Mouse (Mus musculus) midbrain, postnatal 0 days (tissue): ENCODE results near the gene Rwdd4a. TPM values are rescaled to one million over a fixed set of nuclear protein-coding genes. Genes with fewer than 3 reads are reported as not detected.
A peak's percentile ranks its signal among the peaks of the same experiment; 100 is the strongest.

Source experiments
- ATAC-seq: fragments of 200-750 bp; cut with Nextera tagmentation; 2 replicates; pipeline ENCODE4 v1.8.0; 2017; ENCODE audit warnings: moderate number of reproducible peaks, mild to moderate bottlenecking, moderate TSS enrichment, moderate library complexity; ENCODE audit not compliant: low FRiP score
- DNase-seq: peaks from one replicate; pipeline ENCODE4 v3.0.0-alpha.2; 2015; ENCODE audit warnings: low spot score
- H3K27ac ChIP-seq: fragments of 300-500 bp; sonication (generic); 2 replicates; pipeline ENCODE4 v1.5.1; 2014; ENCODE audit warnings: low read depth, mild to moderate bottlenecking, low read length, mixed read lengths
- H3K27me3 ChIP-seq: fragments of 300-500 bp; sonication (generic); 2 replicates; pipeline ENCODE4 v1.6.1; 2014; ENCODE audit warnings: low read length, control low read depth, mixed read lengths; ENCODE audit not compliant: insufficient read depth
- H3K36me3 ChIP-seq: fragments of 300-500 bp; sonication (generic); 2 replicates; pipeline ENCODE4 v1.6.1; 2014; ENCODE audit warnings: low read length, control low read depth, mixed read lengths; ENCODE audit not compliant: insufficient read depth
- H3K4me1 ChIP-seq: fragments of 300-500 bp; sonication (generic); 2 replicates; pipeline ENCODE4 v1.6.1; 2014; ENCODE audit warnings: mild to moderate bottlenecking, control low read depth, antibody characterized with exemption, low read length, mixed read lengths; ENCODE audit not compliant: insufficient read depth
- H3K4me2 ChIP-seq: fragments of 300-500 bp; sonication (generic); 2 replicates; pipeline ENCODE4 v1.6.1; 2014; ENCODE audit warnings: low read depth, mild to moderate bottlenecking, low read length, mixed read lengths; ENCODE audit not compliant: poor library complexity, severe bottlenecking
- H3K4me3 ChIP-seq: fragments of 300-500 bp; sonication (generic); 2 replicates; pipeline ENCODE4 v1.5.1; 2014; ENCODE audit warnings: low read depth, mild to moderate bottlenecking, low read length, moderate library complexity
- H3K9ac ChIP-seq: fragments of 300-500 bp; sonication (generic); replicated peaks from 2 replicates; pipeline ENCODE4 v1.6.1; 2014; ENCODE audit warnings: mild to moderate bottlenecking, low read length, moderate library complexity, mixed read lengths; ENCODE audit not compliant: poor library complexity, severe bottlenecking
- H3K9me3 ChIP-seq: fragments of 300-500 bp; sonication (generic); 2 replicates; pipeline ENCODE4 v1.6.1; 2016; ENCODE audit warnings: low read length, control low read depth
- CTCF ChIP-seq: IDR thresholded peaks from 2 replicates; pipeline ENCODE4 v1.5.1; 2016; ENCODE audit warnings: antibody characterized with exemption, mild to moderate bottlenecking
- WGBS: fragments of 180-500 bp; shearing (Covaris S2); extraction: QIAGEN DNeasy Blood & Tissue Kit; methylation state at CpG from one replicate; pipeline ENCODE4 v1.1.7; 2014; 5-methylcytosine and 5-hydroxymethylcytosine counted together
- polyA plus RNA-seq: library from polyadenylated mRNA; unstranded; fragments of >200 nt; fragmentation: Nextera tagmentation; extraction: Ambion mirVana; gene quantifications from 2 replicates; pipeline ENCODE4 v1.2.1, GENCODE M21; 2015
- total RNA-seq: library from RNA; depleted of rRNA; stranded (reverse); fragments of >200 nt; gene quantifications from 2 replicates; pipeline ENCODE4 v1.2.3, GENCODE M21; 2014

Gene Rwdd4a
- total and polyA plus RNA-seq, 2 experiments from 2014 or later, result 13.4 to 27.2 TPM

DNA sequence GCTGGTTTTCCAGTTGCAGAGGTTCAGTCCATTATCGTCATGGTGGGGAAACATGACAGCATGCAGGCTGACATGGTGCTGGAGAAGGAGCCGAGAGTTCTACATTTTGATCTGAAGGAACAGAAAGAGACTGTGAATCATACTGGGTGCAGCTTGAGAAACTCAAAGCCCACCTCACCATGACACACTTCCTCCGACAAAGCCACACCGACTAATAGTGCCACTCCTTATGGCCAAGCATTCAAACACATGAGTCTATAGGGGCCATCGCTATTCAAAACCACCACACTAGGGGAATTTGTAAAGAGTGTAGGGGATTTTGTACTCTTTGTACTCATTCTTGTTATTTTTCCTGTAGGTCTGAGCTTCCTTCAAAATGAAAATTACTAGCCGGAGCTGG, 33.1 kb downstream of the Rwdd4a start:
- Histone ChIP-seq H3K27ac (no peak overlapping the region), H3K4me2 (no peak overlapping the region), H3K4me3 (no peak overlapping the region), H3K27me3 (no peaks in the 10 kb centered on the region), H3K4me1 (no peaks in the 10 kb centered on the region), H3K9me3 (no peaks in the 10 kb centered on the region), H3K36me3 (no peaks in the 10 kb centered on the region), H3K9ac (no peak overlapping the region)
- DNase-seq, result no peak
- no peak for TF ChIP-seq CTCF
- WGBS, result 88% methylated on average over 6 of the region's 6 CpGs
- ATAC-seq, result no peak

DNA sequence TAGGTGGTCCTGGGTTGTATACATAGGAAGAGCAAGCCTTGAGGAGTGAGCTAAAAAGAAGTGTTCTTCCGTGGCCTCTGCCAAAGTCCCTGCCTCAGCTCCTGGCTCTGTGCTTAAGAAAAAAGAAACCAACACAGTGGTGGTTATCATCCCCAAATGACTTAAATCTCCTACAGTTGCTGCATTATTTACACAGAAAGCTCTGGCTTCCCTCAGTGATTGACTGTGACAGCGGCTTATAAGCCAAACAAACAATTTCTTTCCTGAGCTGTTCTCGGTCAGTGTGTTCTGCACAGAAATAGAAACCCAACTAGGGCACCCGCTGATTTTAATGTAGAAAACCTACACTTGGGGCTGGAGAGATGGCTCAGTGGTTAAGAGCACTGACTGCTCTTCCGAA, 34.6 kb downstream of the Rwdd4a start:
- H3K27ac ChIP-seq, result no peak overlapping the region
- H3K27me3 ChIP-seq, result no peaks in the 10 kb centered on the region
- H3K4me1 ChIP-seq, result no peaks in the 10 kb centered on the region
- DNase-seq, result no peak
- H3K4me3 ChIP-seq, result no peak overlapping the region
- 80% methylated on average over 5 of the region's 5 CpGs for WGBS
- no peaks in the 10 kb centered on the region for H3K9me3 ChIP-seq
- ATAC-seq, result no peak
- H3K9ac ChIP-seq, result no peak overlapping the region
- no peaks in the 10 kb centered on the region for H3K36me3 ChIP-seq
- TF ChIP-seq CTCF, result no peak
- H3K4me2 ChIP-seq, result no peak overlapping the region

DNA sequence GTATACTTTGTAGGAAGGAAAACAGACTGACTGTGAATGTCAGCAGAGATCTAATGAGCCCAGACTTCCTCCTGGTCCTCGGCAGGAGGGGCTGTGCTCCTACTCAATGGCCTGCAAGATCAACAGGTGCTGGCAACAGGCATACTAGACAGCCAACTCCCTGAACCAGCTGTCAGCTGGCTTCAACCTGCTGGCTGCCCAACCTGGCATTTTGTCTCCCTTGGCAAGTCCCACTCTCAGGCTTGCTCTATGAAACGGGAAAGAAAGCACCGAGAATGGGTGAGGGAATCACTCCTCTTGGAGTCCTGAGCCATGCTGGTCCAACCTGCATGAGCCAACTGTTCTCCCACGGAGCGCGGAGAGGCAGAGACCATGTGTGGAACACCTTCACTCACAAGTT, 36.7 kb downstream of the Rwdd4a start:
- no peak for TF ChIP-seq CTCF
- DNase-seq (peak; percentile 24), ATAC-seq (no peak)
- Histone ChIP-seq H3K27ac (no peak overlapping the region), H3K4me2 (no peak overlapping the region), H3K27me3 (no peaks in the 10 kb centered on the region), H3K4me3 (no peak overlapping the region), H3K9ac (no peak overlapping the region), H3K9me3 (no peaks in the 10 kb centered on the region), H3K4me1 (no peaks in the 10 kb centered on the region), H3K36me3 (no peaks in the 10 kb centered on the region)
- 85% methylated on average over 6 of the region's 6 CpGs for WGBS

DNA sequence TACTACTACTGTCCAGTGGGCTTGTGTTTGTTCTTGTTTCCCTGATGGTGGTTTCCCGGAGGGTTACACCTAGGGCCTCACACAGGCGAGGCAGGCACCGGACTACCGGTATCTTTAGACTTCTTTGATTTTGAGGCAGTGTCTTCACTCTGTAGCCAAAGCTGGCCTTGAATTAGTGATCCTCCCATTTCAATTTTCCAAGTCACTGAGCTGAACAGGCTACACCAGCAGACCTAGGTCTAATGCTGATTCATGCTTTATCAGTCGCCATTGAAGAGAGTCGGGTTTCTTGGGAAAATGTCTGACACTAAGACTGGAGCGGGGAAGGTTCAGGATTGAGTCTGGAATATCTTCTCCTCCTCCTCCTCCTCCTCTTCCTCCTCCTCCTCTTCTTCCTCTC, 40.0 kb downstream of the Rwdd4a start:
- no peaks in the 10 kb centered on the region for H3K9me3 ChIP-seq
- H3K36me3 ChIP-seq, result no peaks in the 10 kb centered on the region
- no peak for DNase-seq
- no peaks in the 10 kb centered on the region for H3K4me1 ChIP-seq
- H3K4me2 ChIP-seq, result no peak overlapping the region
- no peaks in the 10 kb centered on the region for H3K27me3 ChIP-seq
- no peak overlapping the region for H3K27ac ChIP-seq
- 87% methylated on average over 7 of the region's 7 CpGs for WGBS
- no peak overlapping the region for H3K4me3 ChIP-seq
- no peak overlapping the region for H3K9ac ChIP-seq
- ATAC-seq, result no peak
- no peak for TF ChIP-seq CTCF

DNA sequence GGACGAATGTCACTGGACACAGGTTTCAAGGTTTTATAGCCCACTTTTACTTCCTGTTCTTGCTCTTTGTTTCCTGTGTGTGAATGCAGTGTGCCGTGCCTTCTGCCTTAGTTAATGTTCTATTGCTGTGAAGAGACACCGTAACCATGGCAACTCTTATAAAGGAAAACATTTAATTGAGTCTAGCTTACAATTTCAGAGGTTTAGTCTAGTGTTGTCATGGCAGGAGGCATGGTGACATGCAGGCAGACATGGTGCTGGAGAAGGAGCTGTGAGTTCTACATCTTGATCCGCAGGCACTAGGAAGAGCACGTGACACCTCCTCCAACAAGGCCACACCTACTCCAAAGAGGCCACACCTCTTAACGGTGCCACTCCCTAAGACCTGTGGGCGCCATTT, 48.0 kb downstream of the Rwdd4a start:
- DNase-seq (no peak), ATAC-seq (peak; percentile 49; the same call in 1 of the 2 replicates)
- Histone ChIP-seq H3K9ac (no peak overlapping the region), H3K36me3 (no peaks in the 10 kb centered on the region), H3K27ac (no peak overlapping the region), H3K4me3 (no peak overlapping the region), H3K4me2 (no peak overlapping the region), H3K27me3 (no peaks in the 10 kb centered on the region), H3K9me3 (no peaks in the 10 kb centered on the region), H3K4me1 (no peaks in the 10 kb centered on the region)
- TF ChIP-seq CTCF, result no peak
- 72% methylated on average over 7 of the region's 7 CpGs for WGBS

DNA sequence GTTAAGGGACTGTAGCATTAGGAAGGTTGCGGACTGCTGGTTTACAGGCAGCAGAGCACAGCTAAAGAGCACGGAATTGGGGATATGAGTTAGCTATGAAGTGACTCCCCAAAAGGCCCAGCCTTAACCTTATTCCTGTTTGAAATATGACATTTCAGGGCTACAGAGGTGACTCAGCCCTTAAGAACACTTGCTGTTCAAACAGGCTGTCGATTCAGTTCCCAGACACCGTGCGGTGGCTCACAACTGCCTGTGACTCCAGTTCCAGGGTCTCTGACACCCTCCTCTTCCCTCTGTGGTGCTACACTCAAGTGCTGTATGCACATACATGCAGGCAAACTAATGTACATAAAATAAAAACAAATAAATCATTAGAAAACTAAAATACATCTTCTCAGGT, 55.2 kb downstream of the Rwdd4a start:
- WGBS, result 90% methylated on average over 5 of the region's 5 CpGs
- Histone ChIP-seq H3K9ac (no peak overlapping the region), H3K4me3 (no peak overlapping the region), H3K4me2 (no peak overlapping the region), H3K36me3 (no peaks in the 10 kb centered on the region), H3K4me1 (no peaks in the 10 kb centered on the region), H3K27ac (no peak overlapping the region), H3K27me3 (no peaks in the 10 kb centered on the region), H3K9me3 (no peaks in the 10 kb centered on the region)
- DNase-seq, result no peak
- no peak for ATAC-seq
- no peak for TF ChIP-seq CTCF
